Mouse (Mus musculus) megakaryocyte, embryonic 14.5 days (primary cell): ENCODE data around the gene Crk.

Experiments
- FLI1 ChIP-seq: IDR thresholded peaks from 2 replicates; pipeline ENCODE4 v1.6.1; 2012; ENCODE audit warnings: low read length, inconsistent platforms, mixed read lengths
- GATA1 ChIP-seq: IDR thresholded peaks from 3 replicates; pipeline ENCODE4 v1.6.1; 2012; ENCODE audit warnings: mixed read lengths, low read length, inconsistent platforms, borderline replicate concordance

DNA sequence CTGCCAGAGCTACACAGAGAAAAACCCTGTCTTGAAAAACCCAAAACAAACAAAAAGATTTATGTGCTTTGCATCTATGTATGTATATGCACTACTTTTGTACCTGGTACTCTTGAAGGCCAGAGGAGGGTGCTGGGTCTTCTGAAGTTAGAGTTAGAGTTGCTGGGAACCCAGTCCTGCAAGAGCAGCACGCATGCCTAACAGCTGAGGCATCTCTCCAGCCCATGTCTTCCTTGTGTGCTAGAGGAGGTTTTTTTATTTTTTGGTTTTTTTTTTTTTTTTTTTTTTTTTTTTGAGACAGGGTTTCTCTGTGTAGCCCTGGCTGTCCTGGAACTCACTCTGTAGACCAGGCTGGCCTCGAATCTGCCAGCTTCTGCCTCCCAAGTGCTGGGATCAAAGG, 9.1 kb downstream of the Crk start:
- no peak for TF ChIP-seq GATA1
- TF ChIP-seq FLI1: no peak
